Comparison of ENCODE assay signal across 36 mouse cellular contexts in the genomic region with DNA sequence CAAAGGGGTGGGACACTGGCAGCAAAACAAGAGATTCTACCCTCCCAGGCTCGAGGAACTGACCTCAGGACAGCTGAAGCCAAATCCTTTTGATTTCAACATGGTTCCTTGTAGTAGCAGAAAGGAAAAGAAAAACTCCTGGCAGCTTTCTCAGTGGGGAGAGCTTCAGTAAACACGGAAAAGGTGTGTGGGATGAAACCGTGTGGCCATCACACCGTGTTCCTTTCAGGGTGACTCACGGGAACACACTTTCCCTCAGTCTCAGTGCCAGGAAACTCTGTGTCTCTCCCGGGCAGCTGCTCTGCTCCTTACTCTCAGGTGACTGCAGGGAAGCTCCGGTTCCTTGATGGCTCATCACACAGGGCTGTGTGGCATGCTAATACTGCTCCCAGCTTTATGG. TPM values are rescaled to one million over a fixed set of nuclear protein-coding genes. Genes with fewer than 3 reads are reported as not detected.
DNase-seq lines count a peak whose midpoint lies in the region; TF ChIP-seq lines count a peak whose summit lies in the region.
"Had no signal": no experiment of that assay in that cellular context is flagged by ENCODE, and none has a peak within 500 bp of the region (broad histone marks: within the 10 kb centered on the region; RNA-seq: fewer than 3 reads in every experiment).

No protein-coding gene starts in this region.

- H3K4me3 ChIP-seq in kidney, adult 2 months (ENCODE audit: insufficient read depth, low read depth, low read length): no peak overlapping the region
- H3K4me3 ChIP-seq: embryonic facial prominence, embryonic 10.5 days; embryonic facial prominence, embryonic 15.5 days; hindbrain, embryonic 12.5 days; liver, embryonic 15.5 days; lung, embryonic 15.5 days; midbrain, embryonic 15.5 days; neural tube, embryonic 15.5 days had no signal

- H3K27ac ChIP-seq in kidney, adult 2 months (ENCODE audit: insufficient read depth, low read depth, low read length): peak overlapping the region; percentile 16
- H3K27ac ChIP-seq: embryonic facial prominence, embryonic 10.5 days; embryonic facial prominence, embryonic 15.5 days; hindbrain, embryonic 12.5 days; hindbrain, postnatal 0 days; kidney, postnatal 0 days; liver, embryonic 15.5 days; lung, embryonic 15.5 days; midbrain, embryonic 15.5 days; neural tube, embryonic 15.5 days had no signal

- TF ChIP-seq POLR2A in kidney, adult 2 months (IDR thresholded peaks at IDR 0.05; ENCODE audit: low read depth, low read length): no peak

- intact Hi-C loops in gastrocnemius, postnatal 36 days (cut with DNase I): no loop called here

- 0 out of 2 replicates have a peak, but pooled peaks cover 2% of the 10 kb centered on the region for H3K36me3 ChIP-seq in kidney, adult 2 months (ENCODE audit: control insufficient read depth, insufficient read depth, low read length)
- H3K36me3 ChIP-seq: embryonic facial prominence, embryonic 10.5 days; embryonic facial prominence, embryonic 15.5 days; hindbrain, embryonic 12.5 days; lung, embryonic 15.5 days; midbrain, embryonic 15.5 days; neural tube, embryonic 15.5 days had no signal

- H3K27me3 ChIP-seq in kidney, adult 2 months (replicated peaks; ENCODE audit: control insufficient read depth, insufficient read depth, low read length): no peaks in the 10 kb centered on the region
- H3K27me3 ChIP-seq: embryonic facial prominence, embryonic 15.5 days; hindbrain, embryonic 12.5 days; liver, embryonic 15.5 days; lung, embryonic 15.5 days; midbrain, embryonic 15.5 days; neural tube, embryonic 15.5 days had no signal

- H3K4me1 ChIP-seq in kidney, adult 2 months (ENCODE audit: control insufficient read depth, insufficient read depth, low read length): peaks cover 39% of the 10 kb centered on the region
- H3K4me1 ChIP-seq: embryonic facial prominence, embryonic 10.5 days; embryonic facial prominence, embryonic 15.5 days; hindbrain, embryonic 12.5 days; midbrain, embryonic 15.5 days; neural tube, embryonic 15.5 days had no signal

- TF ChIP-seq CTCF in kidney, adult 2 months (conservative IDR thresholded peaks at IDR 0.05; ENCODE audit: insufficient read depth, insufficient read length, low read depth, low read length): no peak

- DNase-seq in gastrocnemius, adult 18-20 months (ENCODE audit: low spot score): peak; percentile 62
- no peak for DNase-seq in gastrocnemius, postnatal 36 days
- no peak for DNase-seq in kidney, adult 2 months
- no peak for DNase-seq in kidney, adult 11 months
- DNase-seq in right cerebral cortex, adult 18-20 months: peak; percentile 29
- DNase-seq in right cerebral cortex, postnatal 4 days: no peak
- peak; percentile 74 for DNase-seq in gonadal fat pad, adult 2 months (ENCODE audit: low read depth)
- no peak for DNase-seq in adipocyte (ENCODE audit: low spot score)
- DNase-seq: adrenal gland, adult 2 months; cerebellum, adult 8-10 months; cerebellum, postnatal 25 days; heart, adult 18-20 months; heart, postnatal 36 days; kidney, adult 8-10 months; kidney, postnatal 4 days; layer of hippocampus, postnatal 36 days; left cerebral cortex, postnatal 4 days; retina, postnatal 1 day; right cerebral cortex, postnatal 25 days; spleen, adult 18-20 months; thymus, postnatal 4 days had no signal

- 33% methylated on average over 7 of the region's 7 CpGs for WGBS in kidney, adult 2 months

RNA-seq across cellular contexts. Expression of a gene that starts 6.4 kb away (rescaled TPM):
- under 1 TPM; 0.48 to 0.85 TPM for total RNA-seq in gastrocnemius, adult 18-20 months (2021)
- total RNA-seq in gastrocnemius, postnatal 36 days (2021): under 1 TPM; 0.30 to 0.38 TPM
- 3.6 and 5.1 TPM in 2 replicates for polyA plus RNA-seq in kidney, adult 2 months (2012; rRNA removed)
- polyA plus RNA-seq in gonadal fat pad, adult 2 months (2012; rRNA removed): 14.3 and 20.8 TPM in 2 replicates
- total RNA-seq: heart, adult 18-20 months; heart, postnatal 36 days; MEL had no signal
- polyA plus RNA-seq: forebrain, embryonic 14.5 days; heart, embryonic 11.5 days; heart, embryonic 16.5 days; hindbrain, embryonic 12.5 days; hindbrain, postnatal 0 days; lung, embryonic 15.5 days; midbrain, embryonic 15.5 days; neural tube, embryonic 15.5 days; stomach, embryonic 16.5 days; thymus, postnatal 0 days had no signal

RNA-seq across cellular contexts. Expression of a gene that starts 13.0 kb away (rescaled TPM):
- total RNA-seq in gastrocnemius, adult 18-20 months (2021): 1 to 10 TPM; 2.8 to 4.2 TPM
- 1 to 10 TPM; 2.9 to 3.7 TPM for total RNA-seq in gastrocnemius, postnatal 36 days (2021)
- 167 and 177 TPM in 2 replicates for polyA plus RNA-seq in kidney, adult 2 months (2012; rRNA removed)
- polyA plus RNA-seq in gonadal fat pad, adult 2 months (2012; rRNA removed): 13.7 and 14.3 TPM in 2 replicates

RNA-seq across cellular contexts. Expression of a gene that starts 22.6 kb away (rescaled TPM):
- 100 to 1,000 TPM; 180 to 360 TPM for total RNA-seq in gastrocnemius, adult 18-20 months (2021)
- total RNA-seq in gastrocnemius, postnatal 36 days (2021): 100 to 1,000 TPM; 121 to 331 TPM
- polyA plus RNA-seq in kidney, adult 2 months (2012; rRNA removed): 0.14 and 2.2 TPM in 2 replicates
- 0.16 TPM in 1 of 2 replicates, not detected in the other for polyA plus RNA-seq in gonadal fat pad, adult 2 months (2012; rRNA removed)
- total RNA-seq: layer of hippocampus, postnatal 36 days; left cerebral cortex, postnatal 4 days; MEL had no signal
- polyA plus RNA-seq: heart, embryonic 11.5 days; heart, embryonic 16.5 days; hindbrain, embryonic 12.5 days had no signal

RNA-seq across cellular contexts. Expression of a gene that starts 27.7 kb away (rescaled TPM):
- total RNA-seq in gastrocnemius, adult 18-20 months (2021): 1 to 10 TPM; 4.0 to 4.5 TPM
- total RNA-seq in gastrocnemius, postnatal 36 days (2021): 1 to 10 TPM; 2.1 to 2.6 TPM
- 25.9 and 26.3 TPM in 2 replicates for polyA plus RNA-seq in kidney, adult 2 months (2012; rRNA removed)
- 20.2 and 22.4 TPM in 2 replicates for polyA plus RNA-seq in gonadal fat pad, adult 2 months (2012; rRNA removed)

RNA-seq across cellular contexts. Expression of a gene that starts 31.8 kb away (rescaled TPM):
- total RNA-seq in gastrocnemius, adult 18-20 months (2021): 10 to 100 TPM; 13.0 to 13.7 TPM
- 10 to 100 TPM; 11.0 to 14.1 TPM for total RNA-seq in gastrocnemius, postnatal 36 days (2021)
- 41.7 and 45.4 TPM in 2 replicates for polyA plus RNA-seq in kidney, adult 2 months (2012; rRNA removed)
- polyA plus RNA-seq in gonadal fat pad, adult 2 months (2012; rRNA removed): 33.5 and 40.1 TPM in 2 replicates

Comparison
In these comparisons a context has a peak if more than half of its experiments do, and no peak if none do; other contexts are left out.
1. DNase-seq: peak in gastrocnemius, adult 18-20 months (single experiment), right cerebral cortex, adult 18-20 months (single experiment) and gonadal fat pad, adult 2 months (single experiment); none in gastrocnemius, postnatal 36 days (0 of 2), kidney, adult 2 months (single experiment), kidney, adult 11 months (single experiment), right cerebral cortex, postnatal 4 days (single experiment) and adipocyte (single experiment).